Mouse (Mus musculus) heart, postnatal 25 days (tissue): Measurements from ENCODE around the gene Vldlr. TPM values are rescaled to one million over a fixed set of nuclear protein-coding genes. Genes with fewer than 3 reads are reported as not detected.

ENCODE experiments used
- DNase-seq: peaks from one replicate; pipeline ENCODE4 v3.0.0; 2022; ENCODE audit warnings: low spot score
- intact Hi-C: fragments of 180-260 bp; cut with DNase I; formaldehyde crosslinking; loops from one replicate; pipeline ENCODE4 v1.15.1; 2025
- total RNA-seq, 2 experiments: library from RNA; stranded (reverse); gene quantifications; 2 replicates each; pipeline ENCODE4 v1.2.3; 2021

Vldlr gene
- total RNA-seq, 2 experiments from 2014 or later = 189 to 191 TPM

GRCm38 (mm10) chr19:27226626-27227025, 10.3 kb downstream of the Vldlr start:
- intact Hi-C loops = no loop called here

GRCm38 (mm10) chr19:27227131-27227530, 10.8 kb downstream of the Vldlr start:
- DNase-seq = no peak
- intact Hi-C loops = no loop called here

More at GRCm38 (mm10) chr19:27226626-27227025, 10.3 kb downstream of the Vldlr start:
- no peak for DNase-seq

GRCm38 (mm10) chr19:27228254-27228653, 12.0 kb downstream of the Vldlr start:
- intact Hi-C loops = no loop called here
- DNase-seq = no peak

GRCm38 (mm10) chr19:27233386-27233785, 17.1 kb downstream of the Vldlr start:
- intact Hi-C loops = no loop called here
- DNase-seq = no peak

GRCm38 (mm10) chr19:27239913-27240312, 23.6 kb downstream of the Vldlr start:
- DNase-seq = no peak
- intact Hi-C loops = no loop called here

GRCm38 (mm10) chr19:27243527-27243926, 27.2 kb downstream of the Vldlr start:
- intact Hi-C loops = no loop called here
- DNase-seq = no peak

- intact Hi-C loops = no loop called here
These were observed 38.5 kb downstream of the Vldlr start for GRCm38 (mm10) chr19:27254756-27255155.

GRCm38 (mm10) chr19:27255678-27256077, 39.4 kb downstream of the Vldlr start:
- DNase-seq = no peak
- intact Hi-C loops = no loop called here

More at GRCm38 (mm10) chr19:27254756-27255155, 38.5 kb downstream of the Vldlr start:
- no peak for DNase-seq

GRCm38 (mm10) chr19:27260102-27260501, 43.8 kb downstream of the Vldlr start:
- intact Hi-C loops = no loop called here
- DNase-seq = no peak

- intact Hi-C loops = no loop called here
- DNase-seq = no peak
These were observed 44.5 kb downstream of the Vldlr start for GRCm38 (mm10) chr19:27260621-27261278.

- intact Hi-C loops = no loop called here
- DNase-seq = no peak
These were observed 45.9 kb downstream of the Vldlr start for GRCm38 (mm10) chr19:27262141-27262540.

- no peak for DNase-seq
- intact Hi-C loops = no loop called here
These were observed 57.1 kb downstream of the Vldlr start for GRCm38 (mm10) chr19:27273385-27273784.

GRCm38 (mm10) chr19:27274382-27274781, 58.1 kb downstream of the Vldlr start:
- no peak for DNase-seq
- intact Hi-C loops = no loop called here

GRCm38 (mm10) chr19:27279174-27279573, 62.9 kb downstream of the Vldlr start:
- intact Hi-C loops = no loop called here
- no peak for DNase-seq

Other genes starting within 250 kb of the Vldlr start
- 1 to 10 TPM; 2.2 to 2.3 TPM for gene Kcnv2, start 106.1 kb downstream of the Vldlr start, total RNA-seq
- gene Pum3, start 213.3 kb downstream of the Vldlr start, total RNA-seq = 10 to 100 TPM; 27.0 to 30.9 TPM